Mouse (Mus musculus) kidney, embryonic 14.5 days (tissue): ENCODE measurements at regions not wholly inside any gene's neighbourhood (a gene's known extent, or its start where the extent isn't known, plus 50 kb on each side); places are given as distances from the start of the nearest gene placed in this dataset.

ENCODE experiments used
- ATAC-seq: fragments of 200-750 bp; cut with Nextera tagmentation; 2 replicates; pipeline ENCODE4 v1.8.0; 2017; ENCODE audit warnings: moderate number of reproducible peaks, mild to moderate bottlenecking, moderate TSS enrichment, moderate library complexity; ENCODE audit not compliant: low FRiP score, low TSS enrichment
- H3K27ac ChIP-seq: fragments of 300-500 bp; sonication (generic); 2 replicates; pipeline ENCODE4 v1.5.1; 2014; ENCODE audit warnings: low read depth, mild to moderate bottlenecking, low read length, moderate library complexity, mixed read lengths
- H3K27me3 ChIP-seq: fragments of 300-500 bp; sonication (generic); 2 replicates; pipeline ENCODE4 v1.6.1; 2014; ENCODE audit warnings: mild to moderate bottlenecking, low read length; ENCODE audit not compliant: control insufficient read depth, insufficient read depth
- H3K36me3 ChIP-seq: fragments of 300-500 bp; sonication (generic); 2 replicates; pipeline ENCODE4 v1.6.1; 2014; ENCODE audit warnings: low read length, mixed read lengths; ENCODE audit not compliant: control insufficient read depth, insufficient read depth
- H3K4me1 ChIP-seq: fragments of 300-500 bp; sonication (generic); 2 replicates; pipeline ENCODE4 v1.6.1; 2014; ENCODE audit warnings: low read length, mixed read lengths; ENCODE audit not compliant: control insufficient read depth, insufficient read depth
- H3K4me2 ChIP-seq: fragments of 300-500 bp; sonication (generic); replicated peaks from 2 replicates; pipeline ENCODE4 v1.6.1; 2014; ENCODE audit warnings: low read depth, mild to moderate bottlenecking, low read length
- H3K4me3 ChIP-seq: fragments of 300-500 bp; sonication (generic); 2 replicates; pipeline ENCODE4 v1.5.1; 2014; ENCODE audit warnings: mild to moderate bottlenecking, low read length
- H3K9ac ChIP-seq: fragments of 300-500 bp; sonication (generic); 2 replicates; pipeline ENCODE4 v1.6.1; 2014; ENCODE audit warnings: low read depth, mild to moderate bottlenecking, low read length, moderate library complexity
- H3K9me3 ChIP-seq: fragments of 300-500 bp; sonication (generic); 2 replicates; pipeline ENCODE4 v1.6.1; 2016; ENCODE audit warnings: low read length; ENCODE audit not compliant: control insufficient read depth
- WGBS: fragments of 180-500 bp; shearing (Covaris S2); extraction: QIAGEN DNeasy Blood & Tissue Kit; methylation state at CpG from one replicate; pipeline ENCODE4 v1.1.7; 2014; 5-methylcytosine and 5-hydroxymethylcytosine counted together

- Histone ChIP-seq H3K36me3 (no peaks in the 10 kb centered on the region), H3K4me2 (no peak overlapping the region), H3K4me3 (no peak overlapping the region), H3K9me3 (no peaks in the 10 kb centered on the region), H3K4me1 (no peaks in the 10 kb centered on the region), H3K27ac (no peak overlapping the region), H3K9ac (no peak overlapping the region), H3K27me3 (no peaks in the 10 kb centered on the region)
- 91% methylated on average over 11 of the region's 11 CpGs for WGBS
- ATAC-seq, result no peak
Measured at GRCm38 (mm10) chr1:119301258-119301657, 120.8 kb downstream of the Inhbb start.

GRCm38 (mm10) chr1:119299842-119300752, 122.0 kb downstream of the Inhbb start:
- Histone ChIP-seq H3K27ac (no peak overlapping the region), H3K4me1 (no peaks in the 10 kb centered on the region), H3K36me3 (no peaks in the 10 kb centered on the region), H3K9ac (no peak overlapping the region), H3K27me3 (no peaks in the 10 kb centered on the region), H3K4me2 (no peak overlapping the region), H3K4me3 (no peak overlapping the region), H3K9me3 (no peaks in the 10 kb centered on the region)
- 83% methylated on average over 12 of the region's 12 CpGs for WGBS
- ATAC-seq, result no peak

GRCm38 (mm10) chr1:119298696-119299230, 123.3 kb downstream of the Inhbb start:
- no peak for ATAC-seq
- H3K9me3 ChIP-seq, result no peaks in the 10 kb centered on the region
- no peak overlapping the region for H3K4me3 ChIP-seq
- H3K9ac ChIP-seq, result no peak overlapping the region
- H3K27me3 ChIP-seq, result no peaks in the 10 kb centered on the region
- no peak overlapping the region for H3K4me2 ChIP-seq
- H3K36me3 ChIP-seq, result no peaks in the 10 kb centered on the region
- no peak overlapping the region for H3K27ac ChIP-seq
- no peaks in the 10 kb centered on the region for H3K4me1 ChIP-seq
- WGBS, result 80% methylated on average over 6 of the region's 6 CpGs

- Histone ChIP-seq H3K36me3 (no peaks in the 10 kb centered on the region), H3K27ac (no peak overlapping the region), H3K9ac (no peak overlapping the region), H3K27me3 (no peaks in the 10 kb centered on the region), H3K4me2 (no peak overlapping the region), H3K4me3 (no peak overlapping the region), H3K9me3 (no peaks in the 10 kb centered on the region), H3K4me1 (peaks cover 2% of the 10 kb centered on the region; the same call in 1 of the 2 replicates)
- WGBS, result 87% methylated on average over 8 of the region's 8 CpGs
- ATAC-seq, result no peak
Measured at GRCm38 (mm10) chr1:119295121-119295520, 126.9 kb downstream of the Inhbb start.

GRCm38 (mm10) chr1:119293839-119294238, 128.2 kb downstream of the Inhbb start:
- no peaks in the 10 kb centered on the region for H3K36me3 ChIP-seq
- no peaks in the 10 kb centered on the region for H3K9me3 ChIP-seq
- no peak overlapping the region for H3K9ac ChIP-seq
- no peak overlapping the region for H3K27ac ChIP-seq
- H3K4me1 ChIP-seq, result peaks cover 5% of the 10 kb centered on the region; the same call in 1 of the 2 replicates
- no peak for ATAC-seq
- 73% methylated on average over 9 of the region's 9 CpGs for WGBS
- H3K4me3 ChIP-seq, result no peak overlapping the region
- no peaks in the 10 kb centered on the region for H3K27me3 ChIP-seq
- no peak overlapping the region for H3K4me2 ChIP-seq

GRCm38 (mm10) chr1:119292216-119292615, 129.8 kb downstream of the Inhbb start:
- Histone ChIP-seq H3K4me1 (peaks cover 5% of the 10 kb centered on the region; the same call in 1 of the 2 replicates), H3K4me2 (no peak overlapping the region)
- no peak for ATAC-seq

GRCm38 (mm10) chr1:119290165-119290916, 131.7 kb downstream of the Inhbb start:
- no peak overlapping the region for H3K27ac ChIP-seq

More at GRCm38 (mm10) chr1:119292216-119292615, 129.8 kb downstream of the Inhbb start:
- Histone ChIP-seq H3K9me3 (no peaks in the 10 kb centered on the region), H3K27me3 (no peaks in the 10 kb centered on the region), H3K4me3 (no peak overlapping the region), H3K9ac (no peak overlapping the region), H3K27ac (no peak overlapping the region), H3K36me3 (no peaks in the 10 kb centered on the region)
- 67% methylated on average over 7 of the region's 7 CpGs for WGBS

GRCm38 (mm10) chr1:119289516-119290164, 132.4 kb downstream of the Inhbb start:
- 72% methylated on average over 11 of the region's 11 CpGs for WGBS
- H3K4me2 ChIP-seq, result no peak overlapping the region
- peaks cover 5% of the 10 kb centered on the region; the same call in 1 of the 2 replicates for H3K4me1 ChIP-seq
- H3K4me3 ChIP-seq, result no peak overlapping the region
- no peaks in the 10 kb centered on the region for H3K36me3 ChIP-seq
- H3K27me3 ChIP-seq, result no peaks in the 10 kb centered on the region
- no peak for ATAC-seq
- no peak overlapping the region for H3K9ac ChIP-seq
- H3K27ac ChIP-seq, result no peak overlapping the region
- H3K9me3 ChIP-seq, result no peaks in the 10 kb centered on the region

More at GRCm38 (mm10) chr1:119290165-119290916, 131.7 kb downstream of the Inhbb start:
- Histone ChIP-seq H3K4me3 (no peak overlapping the region), H3K4me1 (peaks cover 5% of the 10 kb centered on the region; the same call in 1 of the 2 replicates), H3K9ac (no peak overlapping the region), H3K9me3 (no peaks in the 10 kb centered on the region), H3K27me3 (no peaks in the 10 kb centered on the region), H3K36me3 (no peaks in the 10 kb centered on the region), H3K4me2 (no peak overlapping the region)
- peak; percentile 41 for ATAC-seq
- 44% methylated on average over 8 of the region's 9 CpGs for WGBS
